Mouse (Mus musculus) heart, adult 11 months (tissue): ENCODE measurements at regions not wholly inside any gene's neighbourhood (a gene's known extent, or its start where the extent isn't known, plus 50 kb on each side); places are given as distances from the start of the nearest gene placed in this dataset.

Experiments used
- DNase-seq: peaks from one replicate; pipeline ENCODE4 v3.0.0; 2022

GRCm38 (mm10) chr6:18677131-18677530, 162.5 kb upstream of the Cttnbp2 start:
- DNase-seq, result no peak

- DNase-seq, result no peak
Observed at GRCm38 (mm10) chr6:18680712-18681111, 166.1 kb upstream of the Cttnbp2 start.

- DNase-seq, result no peak
Observed at GRCm38 (mm10) chr6:18682043-18682442, 166.3 kb upstream of the Lsm8 start.

GRCm38 (mm10) chr6:18688652-18689348, 159.6 kb upstream of the Lsm8 start:
- no peak for DNase-seq

GRCm38 (mm10) chr6:18697536-18697935, 150.8 kb upstream of the Lsm8 start:
- no peak for DNase-seq

GRCm38 (mm10) chr6:18698989-18699728, 149.2 kb upstream of the Lsm8 start:
- no peak for DNase-seq

- DNase-seq, result no peak
Observed at GRCm38 (mm10) chr6:18699729-18700386, 148.5 kb upstream of the Lsm8 start.

- no peak for DNase-seq
Observed at GRCm38 (mm10) chr6:18710763-18711162, 137.6 kb upstream of the Lsm8 start.

- peak; percentile 78 for DNase-seq
Observed at GRCm38 (mm10) chr6:18748859-18749258, 99.5 kb upstream of the Lsm8 start.

GRCm38 (mm10) chr6:18764536-18764935, 83.8 kb upstream of the Lsm8 start:
- DNase-seq, result no peak

- DNase-seq, result no peak
Observed at GRCm38 (mm10) chr6:18795390-18795789, 53.0 kb upstream of the Lsm8 start.

- DNase-seq, result no peak
Observed at GRCm38 (mm10) chr6:18795847-18796246, 52.5 kb upstream of the Lsm8 start.

- no peak for DNase-seq
Observed at GRCm38 (mm10) chr6:18796540-18796939, 51.8 kb upstream of the Lsm8 start.
